In genomic region chr6:4647351-4647750, GRCm38 (mm10) we compare ENCODE assay signal across 21 mouse cellular contexts.
"Had no signal": no experiment of that assay in that cellular context is flagged by ENCODE, and none has a peak within 500 bp of the region (broad histone marks: within the 10 kb centered on the region; RNA-seq: fewer than 3 reads in every experiment).

No protein-coding gene starts in this region.

- H3K4me1 ChIP-seq: lung, embryonic 15.5 days; midbrain, embryonic 13.5 days; neural tube, embryonic 13.5 days; neural tube, embryonic 15.5 days had no signal

- ATAC-seq: lung, postnatal 0 days; midbrain, embryonic 13.5 days; midbrain, embryonic 16.5 days had no signal

- H3K27ac ChIP-seq: liver, embryonic 14.5 days; lung, embryonic 15.5 days; macrophage; midbrain, embryonic 13.5 days; neural tube, embryonic 13.5 days; neural tube, embryonic 15.5 days had no signal

- H3K4me3 ChIP-seq: lung, embryonic 15.5 days; midbrain, embryonic 13.5 days; myocyte; neural tube, embryonic 13.5 days; neural tube, embryonic 15.5 days had no signal

- H3K4me2 ChIP-seq: lung, embryonic 15.5 days; midbrain, embryonic 11.5 days; midbrain, embryonic 13.5 days; neural tube, embryonic 13.5 days; neural tube, embryonic 15.5 days had no signal

- H3K9me3 ChIP-seq: lung, embryonic 15.5 days; midbrain, embryonic 13.5 days; neural tube, embryonic 13.5 days; neural tube, embryonic 15.5 days had no signal

- H3K27me3 ChIP-seq: lung, embryonic 15.5 days; midbrain, embryonic 13.5 days; neural tube, embryonic 13.5 days; neural tube, embryonic 15.5 days had no signal

- DNase-seq: lung, adult 18-20 months; lung, postnatal 14 days; lung, postnatal 36 days; retina, postnatal 1 day; right cerebral cortex, adult 18-20 months; right cerebral cortex, postnatal 25 days; right cerebral cortex, postnatal 4 days; spleen, adult 18-20 months; thymus, adult 18-20 months; thymus, postnatal 14 days; thymus, postnatal 36 days had no signal

- H3K9ac ChIP-seq: liver, embryonic 14.5 days; lung, embryonic 15.5 days; midbrain, embryonic 13.5 days; neural tube, embryonic 13.5 days; neural tube, embryonic 15.5 days had no signal
